Mouse (Mus musculus): ENCODE data around the gene Grcc10.

The Grcc10 gene

DNA sequence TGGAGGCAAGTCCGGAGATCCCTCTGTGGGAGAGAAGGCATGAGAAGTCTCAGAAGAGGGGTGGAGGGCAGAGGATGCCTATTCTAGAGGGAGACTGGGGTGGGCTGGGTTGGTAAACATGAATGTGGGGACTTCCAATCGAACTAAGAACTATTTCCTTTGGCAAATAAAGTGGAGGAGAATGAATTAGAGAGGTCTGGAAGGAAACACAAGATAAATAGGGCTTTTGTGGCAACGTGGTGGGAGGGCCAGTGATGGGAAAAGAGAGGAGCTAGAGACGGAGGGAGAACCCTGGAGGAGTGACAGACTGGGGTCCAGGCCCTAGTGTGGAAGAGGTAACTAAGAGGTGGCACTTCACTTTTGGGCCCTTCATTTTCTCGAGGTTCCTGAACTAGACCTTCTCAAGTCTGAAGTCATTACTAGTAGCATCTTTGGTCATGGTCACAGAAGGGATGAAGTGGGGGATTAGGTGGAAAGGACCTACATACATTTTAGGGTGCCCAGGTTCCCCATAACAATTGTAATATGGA is 16.2 kb upstream of the Grcc10 start:
- no peak for DNase-seq (ENCODE audit: low read depth, low spot score)

DNA sequence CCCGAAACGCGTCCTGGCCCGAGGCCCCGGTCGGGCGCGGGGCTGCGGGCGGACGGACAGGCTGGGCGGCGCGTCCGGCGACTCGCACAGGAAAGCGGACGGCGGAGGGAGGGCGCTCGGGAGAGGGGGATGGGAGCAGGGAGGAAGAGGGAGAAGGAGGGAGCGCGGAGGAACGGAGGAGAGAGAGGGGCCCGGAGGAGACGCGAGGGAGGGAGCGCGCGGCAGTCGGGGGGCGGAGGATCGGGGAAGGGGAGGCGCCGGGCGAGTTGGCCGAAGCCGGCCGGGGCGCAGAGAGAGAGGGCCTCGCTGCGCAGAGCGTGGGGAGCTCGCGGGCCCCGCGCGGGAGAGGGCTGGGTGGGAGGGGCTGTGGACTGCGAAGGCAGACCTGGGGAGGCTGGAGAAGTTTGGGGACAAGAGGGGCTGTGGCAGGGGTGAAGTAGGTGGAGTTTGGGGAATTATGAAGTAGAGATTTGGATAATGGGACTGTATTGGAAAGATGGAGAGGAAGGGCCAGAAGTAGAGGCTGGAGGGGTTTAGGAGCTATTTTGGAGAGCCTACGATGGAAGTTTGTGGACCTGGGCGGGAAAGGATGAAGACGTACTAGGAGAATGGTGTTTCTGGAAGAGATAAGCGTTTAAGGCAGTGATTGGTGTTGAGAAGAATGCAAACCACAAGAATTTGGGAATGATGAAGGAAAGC is 15.6 kb upstream of the Grcc10 start:
- peak; percentile 91 for DNase-seq (ENCODE audit: low read depth, low spot score)

DNA sequence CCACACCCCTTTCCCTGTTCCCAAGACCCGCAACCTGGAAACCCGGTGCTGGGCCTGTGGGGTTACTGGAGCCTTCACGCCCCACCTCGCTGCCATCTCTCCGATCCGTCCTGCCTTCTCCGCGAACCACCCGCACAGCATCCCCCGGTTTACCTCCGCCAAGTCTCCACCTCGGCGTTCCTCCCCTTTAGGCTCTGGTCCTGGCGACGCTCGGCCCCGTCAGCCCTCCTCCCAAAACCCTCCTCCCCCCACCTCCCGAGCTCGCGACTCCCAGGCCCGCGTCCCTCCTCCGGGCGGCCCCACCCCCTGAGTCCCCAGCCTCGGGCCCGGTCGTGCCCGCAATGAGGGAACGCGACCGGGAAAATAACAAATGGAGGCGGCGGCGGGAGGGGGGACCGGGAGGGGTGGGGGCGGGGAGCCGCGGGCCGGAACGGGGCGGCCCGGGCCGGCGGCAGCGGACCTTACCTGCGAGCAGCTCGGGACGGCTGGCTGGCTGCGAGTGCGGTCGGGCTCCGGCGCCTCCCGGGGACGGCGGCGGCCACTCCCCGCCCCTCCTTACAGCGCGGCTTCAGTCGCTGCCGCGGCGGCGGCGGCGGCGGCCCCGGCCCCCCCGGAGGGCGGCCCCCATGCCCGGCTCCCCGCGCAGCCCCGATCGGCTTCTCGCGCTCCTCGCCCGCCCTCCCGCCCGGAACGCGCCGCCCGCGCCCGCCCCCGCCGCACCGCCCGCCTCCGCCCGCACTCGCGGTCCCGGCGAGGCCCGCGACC is 14.8 kb upstream of the Grcc10 start, which contains the start of the genes Gm45234 and Atn1:
Gene Gm45234 (minus strand): TSS at position 191 of the 765 bp plus-strand sequence.
Gene Atn1 (minus strand): TSS at position 694 of the 765 bp plus-strand sequence.
- peak; percentile 89 for DNase-seq (ENCODE audit: low read depth, low spot score)

DNA sequence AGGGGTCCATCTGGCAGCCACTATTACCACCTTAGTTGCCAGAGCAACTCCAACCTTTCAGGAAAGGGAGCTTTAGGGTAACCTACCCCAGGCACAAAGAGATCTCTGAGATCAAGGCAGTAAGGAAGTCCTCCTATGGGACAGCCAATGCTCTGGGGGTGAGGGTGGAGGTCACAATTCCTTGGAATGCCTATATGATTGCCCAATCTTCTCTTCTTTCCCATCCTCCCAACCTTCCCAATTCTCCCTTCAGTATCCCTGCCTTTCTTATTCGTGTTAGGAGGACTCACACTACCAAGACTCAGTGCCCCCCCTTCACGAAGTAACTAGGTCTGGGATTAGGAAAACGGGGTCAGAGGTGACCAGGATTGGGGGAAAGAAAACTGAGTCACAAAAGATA is 14.1 kb upstream of the Grcc10 start:
- no peak for DNase-seq (ENCODE audit: low read depth, low spot score)

DNA sequence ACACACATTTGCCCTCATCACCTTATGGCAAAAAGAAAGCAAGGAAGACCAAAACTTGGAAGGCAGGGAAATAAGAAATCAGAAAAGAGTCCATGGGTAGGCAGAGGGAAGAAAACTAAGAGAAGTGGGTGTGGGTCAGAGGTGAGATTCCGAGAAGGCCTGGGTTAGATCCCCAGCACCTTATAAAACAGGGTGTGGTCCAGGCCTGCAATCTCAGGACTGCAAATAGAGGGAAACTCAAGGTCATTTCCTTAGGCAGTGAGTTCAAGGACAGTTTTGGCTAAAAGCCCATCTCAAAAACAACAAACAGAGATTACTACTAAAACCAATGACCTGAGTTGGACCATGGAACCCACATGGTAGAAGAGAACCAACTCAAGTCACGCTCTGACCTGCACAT is 12.7 kb upstream of the Grcc10 start:
- DNase-seq (ENCODE audit: low read depth, low spot score): no peak

DNA sequence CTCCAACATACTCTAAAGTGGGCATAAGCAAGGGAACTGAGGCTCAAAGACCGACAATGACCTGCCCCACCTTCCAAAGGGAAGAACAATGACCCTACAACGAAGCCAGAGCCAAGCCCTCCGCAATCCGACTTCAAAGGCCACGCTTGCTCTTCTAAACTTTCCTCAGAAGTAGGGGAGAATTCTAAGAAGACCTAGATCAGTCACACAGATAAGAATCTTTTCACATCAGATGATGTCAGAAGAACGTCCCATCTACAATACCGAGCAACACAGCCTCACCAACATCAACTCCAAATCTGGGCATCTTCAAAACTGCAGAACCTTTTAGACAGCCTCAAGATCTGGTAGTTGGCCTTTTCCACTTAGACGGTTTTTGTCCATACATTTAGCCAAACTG is 9.2 kb upstream of the Grcc10 start:
- no peak for DNase-seq (ENCODE audit: low read depth, low spot score)

DNA sequence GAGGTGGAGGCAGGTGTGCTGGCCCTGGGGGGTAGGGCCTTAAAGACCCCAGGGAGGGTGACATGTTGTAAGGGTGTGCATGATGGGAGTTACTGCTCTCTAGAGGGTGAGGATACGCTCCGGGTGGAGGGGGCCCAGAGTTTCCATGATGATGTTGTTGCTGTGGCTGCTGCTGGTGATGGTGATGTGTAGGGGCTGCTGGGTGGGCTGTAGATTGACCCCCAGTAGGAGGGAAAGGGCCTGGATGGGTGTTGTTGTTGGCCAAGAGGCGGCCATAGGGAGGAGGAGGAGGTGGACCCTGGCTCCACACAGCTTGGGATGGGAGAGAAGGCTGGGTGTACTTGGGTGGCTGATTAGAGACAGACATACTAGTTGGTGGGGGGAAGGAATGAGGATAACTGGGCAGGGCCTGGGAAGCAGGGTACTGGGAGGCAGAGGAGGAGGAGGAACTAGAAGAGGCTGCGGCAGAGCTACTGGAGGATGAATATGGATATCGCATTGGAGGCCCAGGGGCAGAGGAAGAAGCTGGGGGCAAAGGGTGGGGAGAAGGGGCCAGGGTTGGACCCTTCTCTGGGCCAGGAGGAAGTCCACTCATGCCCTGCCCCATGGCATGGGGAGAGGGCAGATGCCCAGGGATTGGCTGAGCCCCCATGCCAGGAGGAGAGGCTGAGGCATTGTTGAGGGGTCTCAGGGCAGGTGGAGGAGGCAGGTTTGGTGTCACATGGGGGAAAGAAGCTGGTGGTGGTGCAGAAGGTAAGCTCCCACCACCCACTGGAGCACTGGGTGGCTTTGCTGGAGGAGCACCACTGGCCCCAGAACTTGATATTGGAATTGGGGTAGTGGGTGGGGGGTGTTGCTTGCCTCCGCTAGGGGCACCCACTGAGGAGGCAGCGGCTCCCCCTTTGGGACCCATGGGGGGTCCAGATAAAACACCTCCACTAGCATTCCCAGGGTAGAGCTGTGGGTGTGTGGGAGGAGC is 5.8 kb upstream of the Grcc10 start:
- DNase-seq (ENCODE audit: low read depth, low spot score): no peak

DNA sequence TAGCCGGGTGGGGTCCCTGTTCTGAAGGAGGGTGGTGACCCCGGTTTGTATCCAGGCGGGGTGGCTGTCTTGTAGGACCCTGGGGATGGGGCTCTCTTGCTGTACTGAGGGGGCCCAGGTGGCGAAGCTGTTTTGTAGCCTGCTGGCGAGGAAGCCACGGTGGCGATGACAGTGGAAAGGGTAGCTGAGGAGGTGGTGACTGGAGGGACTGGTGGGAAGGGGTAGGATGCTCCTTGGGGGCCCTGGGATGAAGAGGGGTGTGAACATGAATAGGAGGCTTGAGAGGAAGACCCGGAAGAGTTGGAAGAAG is 5.1 kb upstream of the Grcc10 start:
- no peak for DNase-seq (ENCODE audit: low read depth, low spot score)

DNA sequence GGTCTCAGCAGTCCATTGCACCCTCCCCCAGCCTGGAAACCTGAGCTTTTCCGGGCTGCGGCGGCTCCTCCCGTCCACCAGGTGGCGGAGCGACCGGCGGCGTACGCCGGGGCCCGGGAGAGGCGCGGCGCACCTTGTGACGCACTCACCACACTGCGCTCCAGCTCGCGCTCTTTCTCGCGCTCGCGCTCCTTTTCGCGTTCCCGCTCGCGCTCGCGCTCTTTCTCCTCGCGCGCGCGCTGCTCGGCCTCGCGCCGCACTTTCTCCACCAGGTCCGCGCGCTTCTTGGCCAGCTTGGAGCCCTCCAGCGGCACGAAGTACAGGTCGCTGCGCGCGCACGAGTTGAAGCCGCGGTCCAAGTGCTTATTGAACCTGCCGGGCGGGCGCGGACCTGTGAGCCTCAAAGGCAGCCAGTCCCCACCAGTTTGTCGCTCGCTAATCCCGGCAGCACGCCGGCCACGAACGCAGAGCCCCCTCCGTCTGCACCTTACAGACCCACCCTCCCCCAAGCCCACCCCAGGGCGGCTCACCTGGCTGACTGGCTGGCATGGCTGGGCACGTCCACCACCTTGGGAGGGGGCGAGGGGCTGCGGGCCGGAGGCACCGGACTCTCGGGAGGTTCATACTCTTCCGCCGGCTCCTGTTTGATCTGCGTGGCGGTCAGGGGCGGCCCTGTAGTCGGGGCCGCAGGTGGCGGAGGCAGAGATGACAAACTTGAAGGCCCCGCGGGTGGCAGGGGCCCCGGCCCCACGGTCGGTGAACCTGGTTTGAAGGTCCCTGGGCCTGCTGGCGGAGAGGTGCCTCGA is 4.5 kb upstream of the Grcc10 start:
- DNase-seq (ENCODE audit: low read depth, low spot score): peak; percentile 99

DNA sequence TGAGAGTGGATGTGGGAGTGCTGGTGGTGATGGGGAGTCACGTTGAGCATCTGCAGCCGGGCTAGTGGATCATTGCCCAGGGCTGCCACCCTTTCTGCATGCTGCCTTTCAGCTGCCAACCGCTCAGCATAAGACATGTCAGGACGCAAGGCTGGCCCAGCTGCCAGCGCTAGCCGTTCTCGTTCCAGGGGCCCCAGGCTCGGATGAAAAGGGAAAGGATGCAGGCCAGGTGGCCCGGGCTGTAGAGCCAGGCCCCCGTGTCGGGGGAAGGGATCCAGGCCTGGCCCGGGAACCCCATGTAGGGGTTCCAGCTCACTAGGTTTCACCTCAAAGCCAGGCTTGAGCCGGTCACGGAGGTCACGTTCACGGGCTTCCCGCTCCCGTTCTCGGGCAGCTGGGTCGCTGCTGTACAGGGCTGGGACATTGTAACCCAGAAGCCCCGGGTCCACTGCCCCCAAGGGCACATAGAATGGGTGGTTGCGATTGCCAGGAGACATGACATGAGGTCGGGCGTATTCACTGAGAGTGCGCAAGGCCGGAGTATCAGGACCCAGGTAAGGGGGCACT is 3.7 kb upstream of the Grcc10 start:
- DNase-seq (ENCODE audit: low read depth, low spot score): peak; percentile 65

DNA sequence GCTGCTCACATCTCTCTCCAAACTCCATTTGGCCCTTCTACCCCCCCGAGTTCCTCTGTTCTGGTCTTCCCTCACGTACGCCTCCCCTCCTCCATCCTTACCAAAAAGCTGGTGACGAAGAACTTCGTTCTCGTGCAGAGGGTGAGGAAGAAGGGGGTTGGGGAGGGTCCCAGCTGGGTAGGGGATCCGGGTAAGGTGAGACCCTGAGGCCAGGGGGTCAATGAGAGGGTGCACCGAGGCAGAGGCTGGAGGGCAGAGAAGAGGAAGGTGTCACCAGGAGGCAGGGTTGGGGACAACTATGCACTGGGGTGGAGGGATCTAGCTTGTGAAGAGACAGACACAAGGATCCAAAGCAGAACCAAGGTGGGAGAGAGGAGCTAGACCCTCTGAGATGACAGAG is 2.5 kb upstream of the Grcc10 start:
- no peak for DNase-seq (ENCODE audit: low read depth, low spot score)

DNA sequence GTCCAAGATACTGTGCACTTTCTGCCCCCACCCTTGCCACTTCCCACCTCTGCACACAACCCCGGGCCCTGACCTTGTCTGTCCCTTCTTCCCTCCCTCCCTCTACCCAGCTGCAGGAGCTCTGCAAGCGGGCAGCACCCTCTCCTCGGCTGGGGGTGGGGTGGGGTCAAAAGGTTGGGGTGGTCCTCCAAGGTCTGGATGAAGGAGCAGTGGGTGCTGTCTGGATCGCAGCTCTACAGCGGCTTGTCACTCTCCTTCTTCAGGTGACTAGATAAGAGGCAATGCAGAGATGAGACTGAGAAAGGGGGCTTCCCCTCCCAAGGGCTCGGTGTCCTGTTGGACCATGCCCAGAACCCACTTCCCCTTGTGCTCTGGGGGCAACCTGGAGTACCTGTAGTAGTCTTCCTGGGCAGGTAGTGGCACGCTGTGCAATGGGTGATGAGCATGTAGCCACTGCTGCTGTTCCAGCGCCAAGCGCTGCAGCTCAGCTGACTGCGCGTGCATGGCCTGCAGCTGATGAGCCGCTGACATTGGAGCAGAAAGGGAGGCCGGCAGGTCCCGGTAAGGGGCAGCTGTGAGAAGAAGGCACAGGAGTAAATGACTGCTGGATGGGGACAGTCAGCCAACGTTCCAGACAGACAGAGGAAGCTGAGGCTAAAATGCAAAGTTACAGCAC is 1.8 kb upstream of the Grcc10 start:
- no peak for DNase-seq (ENCODE audit: low read depth, low spot score)

DNA sequence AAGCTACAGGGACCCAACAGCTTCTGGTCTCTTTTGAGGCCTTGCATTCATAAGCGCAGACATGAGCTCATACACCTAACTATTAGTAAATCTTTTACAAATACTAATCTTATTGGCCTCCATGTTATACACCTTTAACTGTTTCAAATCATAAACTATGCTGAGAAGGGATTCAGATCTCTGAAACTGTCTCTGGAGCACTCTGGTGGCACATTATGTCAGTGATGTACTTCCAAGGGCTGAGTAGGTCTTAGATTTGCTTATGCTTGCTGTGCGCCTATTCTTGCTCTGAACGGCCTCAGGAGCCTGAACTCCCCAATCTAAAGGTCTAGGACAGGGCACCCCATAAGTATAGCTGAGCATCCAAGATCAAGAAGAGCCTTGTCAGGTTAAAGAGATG is 668 bp upstream of the Grcc10 start:
- no peak for DNase-seq (ENCODE audit: low read depth, low spot score)

DNA sequence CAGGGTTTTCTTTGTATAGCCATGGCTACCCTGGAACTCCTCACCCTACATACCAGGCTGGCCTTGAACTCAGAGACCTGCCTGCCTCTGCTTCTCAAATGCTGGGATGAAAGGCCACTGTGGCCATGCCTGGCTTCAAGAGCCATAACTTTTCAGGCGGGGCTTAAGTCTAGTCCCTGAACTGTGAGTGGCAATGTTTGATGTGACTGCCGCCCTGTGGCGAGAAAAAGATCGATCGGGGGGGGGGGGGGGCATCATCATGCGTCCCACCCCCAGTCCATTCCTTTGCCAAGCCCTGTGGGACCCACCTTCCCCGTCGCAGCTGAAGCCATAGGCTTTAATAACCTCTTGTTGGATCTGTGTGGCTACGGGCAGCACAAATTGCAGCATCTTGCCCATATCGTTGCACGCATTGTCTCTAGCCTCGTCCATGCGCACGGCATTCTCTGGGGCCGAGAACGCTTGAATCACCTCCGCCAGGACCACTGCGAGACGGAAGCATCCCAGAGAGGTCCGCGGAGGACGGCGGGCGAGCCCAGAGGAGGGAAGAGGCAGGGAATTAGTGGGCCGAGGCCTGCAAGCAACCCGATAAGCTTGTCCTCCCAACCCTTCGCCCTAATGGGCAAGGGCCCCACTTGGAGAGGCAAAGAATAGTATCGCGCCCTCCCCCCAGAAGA is 825 bp downstream of the Grcc10 start:
- DNase-seq (ENCODE audit: low read depth, low spot score): peak; percentile 85

DNA sequence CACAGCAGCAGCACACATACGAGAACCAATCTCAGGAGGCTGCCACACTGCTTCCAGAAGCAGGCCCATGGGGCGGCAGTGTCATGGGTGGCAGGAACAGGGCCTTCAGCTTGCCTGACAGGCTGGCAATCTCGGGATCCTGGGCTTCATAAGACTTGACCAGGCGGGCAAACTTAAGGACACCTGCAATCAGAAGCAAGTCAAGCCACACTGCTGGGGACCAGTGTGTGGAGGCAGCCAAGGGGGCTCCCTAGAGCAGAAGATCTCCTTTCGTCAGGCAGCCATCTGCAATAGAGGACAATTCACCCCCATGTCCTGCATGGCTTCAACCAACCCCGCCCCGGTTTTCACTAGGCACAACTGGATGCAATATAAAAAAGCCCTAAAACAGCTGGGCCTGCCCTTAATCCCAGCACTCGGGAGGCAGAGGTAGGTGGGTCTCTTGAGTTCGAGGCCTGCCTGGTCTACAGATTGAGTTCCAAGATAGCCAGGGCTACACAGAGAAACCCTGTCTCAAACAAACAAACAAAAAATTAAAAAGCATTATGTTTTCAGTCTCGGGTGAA is 1.9 kb downstream of the Grcc10 start:
- DNase-seq (ENCODE audit: low read depth, low spot score): no peak

DNA sequence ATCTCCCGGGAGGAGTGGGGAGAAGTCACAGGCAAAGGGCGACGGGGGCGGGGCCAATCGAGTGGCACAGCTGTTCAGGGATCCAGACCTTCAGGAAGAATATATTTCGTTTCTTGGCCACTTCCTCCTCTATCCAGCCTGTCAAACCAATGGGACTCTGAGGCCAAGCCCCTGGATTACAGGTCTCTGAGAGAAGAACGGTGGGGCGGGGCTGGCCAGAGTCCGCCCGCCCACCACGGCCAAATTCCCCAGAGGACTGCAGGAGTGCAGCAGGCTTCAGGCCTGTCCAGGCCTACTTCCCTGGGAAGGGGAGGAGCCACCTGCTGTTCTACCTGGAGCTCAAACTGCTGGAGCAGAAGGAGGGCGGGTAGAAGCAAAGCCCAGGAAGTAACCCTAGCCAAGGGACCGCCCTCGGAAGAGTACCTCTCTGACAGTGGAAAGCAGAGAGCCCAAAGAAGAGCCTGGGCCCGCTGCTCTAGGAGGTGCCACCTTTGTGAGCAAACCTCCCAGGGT is 2.6 kb downstream of the Grcc10 start, which contains the start of gene Ptpn6:
Gene Ptpn6 (minus strand): TSS at position 204 of the 513 bp plus-strand sequence.
- no peak for DNase-seq (ENCODE audit: low read depth, low spot score)

DNA sequence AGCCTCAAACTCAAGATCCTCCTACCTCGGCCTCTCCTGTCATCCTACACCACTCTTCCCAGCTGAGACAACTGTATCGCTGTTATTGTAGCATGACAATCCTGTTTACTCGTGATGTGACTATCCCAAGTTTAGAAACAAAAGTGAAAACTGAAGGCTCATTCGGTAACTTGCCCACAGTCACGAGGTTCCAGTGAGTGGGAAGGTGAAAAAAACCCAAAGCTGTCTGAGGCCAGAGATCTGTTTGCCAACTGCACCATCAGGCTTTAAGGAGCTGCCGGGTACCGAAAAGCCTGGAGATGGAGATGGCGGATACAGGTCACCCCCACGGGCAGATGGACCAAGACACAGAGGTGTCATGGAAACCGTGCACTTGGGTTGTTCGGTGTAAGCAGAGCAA is 4.1 kb downstream of the Grcc10 start:
- DNase-seq (ENCODE audit: low read depth, low spot score): peak; percentile 66

DNA sequence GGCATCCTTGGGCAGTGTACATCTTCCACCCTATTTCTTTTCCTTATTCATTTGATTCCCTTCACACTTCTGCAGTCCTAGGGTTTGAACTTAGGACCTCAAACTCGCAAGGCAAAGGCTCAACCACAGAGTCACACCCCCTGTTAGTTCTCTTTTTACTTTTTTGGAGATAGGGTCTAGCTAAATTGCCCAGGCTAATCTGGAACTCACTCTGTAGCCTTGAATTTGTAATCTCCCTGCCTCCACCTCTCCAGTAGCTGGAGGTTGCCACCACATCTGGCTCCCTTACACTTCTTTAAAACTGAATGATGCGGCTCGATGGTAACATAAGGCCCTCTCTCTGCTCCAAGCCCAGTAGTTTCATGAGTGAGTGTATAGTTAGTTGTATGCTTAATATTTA is 6.8 kb downstream of the Grcc10 start:
- no peak for DNase-seq (ENCODE audit: low read depth, low spot score)

Measured in brain, adult 2 months (tissue).